Mouse (Mus musculus): ENCODE measurements at regions not wholly inside any gene's neighbourhood (a gene's known extent, or its start where the extent isn't known, plus 50 kb on each side); places are given as distances from the start of the nearest gene placed in this dataset.

DNA sequence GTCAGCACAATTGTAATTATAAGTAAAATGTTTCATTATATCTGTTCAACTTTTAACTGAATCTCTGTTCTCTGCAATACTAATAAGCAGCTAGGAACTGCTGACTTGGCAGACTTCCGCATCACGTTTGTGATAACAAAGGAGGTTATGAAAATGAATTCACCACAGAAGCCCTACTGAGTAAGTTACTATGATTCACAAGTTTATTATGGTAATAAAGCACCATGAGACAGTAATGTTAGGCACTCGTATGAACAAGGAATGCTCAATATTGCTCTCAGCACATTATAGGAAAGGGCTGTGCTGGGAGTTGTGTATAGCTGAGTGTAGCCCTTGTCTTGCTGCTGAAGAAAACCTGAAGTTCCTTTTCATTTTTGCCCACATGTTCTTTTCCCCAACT, 238.9 kb upstream of the Pcdh9 start:
- no peak for DNase-seq (ENCODE audit: low read depth, low spot score)

DNA sequence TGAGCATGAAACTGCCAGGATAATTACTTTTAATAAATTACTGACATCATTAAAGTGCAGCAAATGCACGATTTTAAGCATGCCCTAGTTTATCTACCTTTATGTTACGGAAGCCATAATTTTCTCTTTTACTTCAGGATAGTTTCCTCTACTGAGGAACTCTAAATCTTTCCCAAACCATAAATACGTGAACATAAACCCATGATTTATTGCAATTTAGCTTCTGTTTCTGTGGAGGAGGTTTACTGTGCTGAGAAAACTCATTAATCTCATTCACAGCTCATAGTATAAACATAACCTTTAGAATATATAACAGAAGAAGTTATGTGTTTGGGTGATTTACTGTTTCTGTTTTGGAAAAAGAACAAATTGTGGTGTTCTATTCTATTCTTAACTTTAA, 233.1 kb upstream of the Pcdh9 start:
- DNase-seq (ENCODE audit: low read depth, low spot score): no peak

DNA sequence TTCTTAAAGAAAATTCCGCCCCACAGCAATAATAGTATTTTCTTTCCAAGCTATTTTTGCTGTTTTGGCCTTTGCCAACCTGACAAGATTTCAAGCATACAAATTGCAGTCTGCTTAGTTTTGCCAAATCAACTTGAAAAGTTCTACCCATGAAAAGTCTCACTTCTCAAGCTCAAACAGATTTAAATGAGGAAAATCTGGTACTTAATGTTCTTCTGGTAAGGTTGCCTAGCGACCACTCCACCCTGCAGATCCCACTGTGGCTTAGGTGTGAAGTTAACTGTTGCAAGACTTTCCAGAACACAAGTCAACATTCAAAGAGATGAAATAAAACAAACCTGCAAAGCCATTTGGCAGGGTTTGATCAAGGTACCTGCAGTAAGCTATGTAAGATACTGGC, 208.4 kb upstream of the Pcdh9 start:
- DNase-seq (ENCODE audit: low read depth, low spot score): peak; percentile 28

DNA sequence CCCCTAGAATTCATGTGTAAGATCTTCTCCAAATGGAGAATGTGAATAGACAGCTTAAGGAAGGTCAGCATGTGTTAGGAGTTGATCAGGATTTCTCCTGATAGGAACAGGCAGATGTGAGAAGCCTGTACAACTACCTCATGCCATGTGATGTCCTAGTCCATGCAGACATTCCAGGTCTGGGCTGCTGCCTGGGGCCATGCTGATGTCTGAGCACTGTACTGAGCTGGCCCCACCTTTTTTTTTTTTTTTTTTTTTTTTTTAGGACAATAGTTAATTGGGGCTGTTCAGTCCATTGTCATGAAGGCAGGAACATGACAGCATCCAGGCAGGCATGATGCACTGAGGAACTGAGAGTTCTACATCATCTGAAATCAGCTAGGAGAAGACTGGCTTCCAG, 203.5 kb upstream of the Pcdh9 start:
- DNase-seq (ENCODE audit: low read depth, low spot score): no peak

All from brain, embryonic 18.5 days (tissue).